Mouse (Mus musculus) right cerebral cortex, postnatal 25 days (tissue): Measurements from ENCODE around the gene Usp46.

Experiments used
- DNase-seq: peaks from one replicate; pipeline ENCODE4 v3.0.0; 2022

Gene Usp46

DNA sequence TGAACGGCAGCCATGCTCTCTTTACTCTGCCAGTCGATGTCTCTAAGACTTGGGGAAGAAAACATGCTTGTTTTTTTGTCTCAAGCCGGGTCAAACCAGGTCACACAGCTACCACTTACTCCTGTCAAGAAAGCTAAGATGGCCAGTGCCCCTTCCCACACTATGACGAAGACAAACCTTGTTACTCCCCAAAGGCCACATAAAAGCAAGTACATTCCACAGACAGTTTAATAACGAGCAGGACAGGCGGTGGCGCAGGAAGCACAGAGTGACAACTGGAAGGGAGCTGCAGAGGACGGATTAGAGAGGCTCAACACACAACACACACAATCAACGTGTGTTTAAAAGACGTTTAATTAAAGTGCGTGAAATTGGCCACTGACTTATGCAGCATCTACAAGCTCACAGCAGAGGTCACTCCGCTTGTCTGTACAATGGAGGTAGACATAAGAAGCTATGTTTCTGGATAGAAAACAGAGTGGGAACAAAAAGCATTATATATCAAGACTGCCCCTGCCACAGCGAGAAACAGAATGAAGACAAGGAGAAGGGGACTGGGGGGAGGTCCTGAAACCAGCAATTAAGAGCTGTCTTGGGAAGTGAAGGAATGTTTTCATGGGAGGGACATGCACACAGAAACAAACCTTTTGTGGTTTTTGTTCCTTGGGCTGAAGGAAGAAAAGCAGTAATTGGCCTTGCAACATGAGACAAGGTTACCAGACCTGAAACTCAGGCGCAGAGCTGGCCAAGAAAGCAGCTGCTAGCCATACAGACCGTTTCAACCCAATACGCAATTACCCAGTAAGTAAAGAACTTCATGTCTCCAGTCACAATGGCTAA lies 117.2 kb downstream of the Usp46 start:
- DNase-seq, result no peak
